Comparison of ENCODE assay signal across 26 mouse cellular contexts in the genomic region with DNA sequence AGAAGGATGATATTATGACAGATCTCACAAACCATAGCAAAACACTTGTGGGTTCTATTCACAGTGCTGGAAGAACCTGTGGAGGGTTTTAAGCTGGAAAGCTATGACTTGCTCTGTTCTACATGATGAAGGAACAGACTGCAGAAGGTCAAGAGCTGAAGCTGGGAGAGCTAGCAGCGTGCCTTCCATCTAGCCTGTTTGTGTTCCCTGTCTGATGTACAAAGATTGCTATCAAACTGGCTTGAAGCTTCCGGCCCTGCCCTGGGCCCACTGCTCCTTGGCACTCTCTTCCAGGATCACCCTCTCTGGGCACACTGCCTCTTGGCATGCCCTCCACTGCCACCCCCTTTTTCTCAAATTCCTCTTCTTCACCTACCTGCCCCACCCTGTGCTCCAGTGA. TPM values are rescaled to one million over a fixed set of nuclear protein-coding genes. Genes with fewer than 3 reads are reported as not detected.
DNase-seq lines count a peak whose midpoint lies in the region; ATAC-seq and TF ChIP-seq lines count a peak whose summit lies in the region.
"Had no signal": no experiment of that assay in that cellular context is flagged by ENCODE, and none has a peak within 500 bp of the region (broad histone marks: within the 10 kb centered on the region; RNA-seq: fewer than 3 reads in every experiment).

No protein-coding gene starts in this region.

- H3K9me3 ChIP-seq in liver, postnatal 0 days (ENCODE audit: low read length): no peaks in the 10 kb centered on the region
- H3K9me3 ChIP-seq: embryonic facial prominence, embryonic 15.5 days; forebrain, embryonic 10.5 days; forebrain, embryonic 12.5 days had no signal

- H3K27me3 ChIP-seq in kidney, adult 2 months (replicated peaks; ENCODE audit: control insufficient read depth, insufficient read depth, low read length): no peaks in the 10 kb centered on the region
- H3K27me3 ChIP-seq in liver, postnatal 0 days (ENCODE audit: insufficient read depth, low read length): no peaks in the 10 kb centered on the region

- no peak for TF ChIP-seq POLR2A in kidney, adult 2 months (IDR thresholded peaks at IDR 0.05; ENCODE audit: low read depth, low read length)

- no peak for TF ChIP-seq EP300 in liver, postnatal 0 days (IDR thresholded peaks at IDR 0.05; ENCODE audit: low read depth)

- no peak overlapping the region for H3K4me2 ChIP-seq in liver, postnatal 0 days (ENCODE audit: low read depth, low read length)
- H3K4me2 ChIP-seq: embryonic facial prominence, embryonic 13.5 days; embryonic facial prominence, embryonic 15.5 days; forebrain, embryonic 12.5 days had no signal

- no peak for DNase-seq in kidney, adult 2 months
- no peak for DNase-seq in kidney, postnatal 36 days
- DNase-seq in liver, postnatal 0 days: no peak
- no peak for DNase-seq in liver
- DNase-seq in lung, postnatal 36 days: peak; percentile 36
- no peak for DNase-seq in lung, postnatal 10 days
- peak; percentile 33 for DNase-seq in urinary bladder, postnatal 14 days (ENCODE audit: low spot score)
- no peak for DNase-seq in urinary bladder, adult 2 months (ENCODE audit: low spot score)
- DNase-seq: adrenal gland, adult 2 months; adrenal gland, postnatal 10 days; adrenal gland, postnatal 25 days; cerebellum, adult 11 months; cerebellum, adult 18-20 months; cerebellum, adult 8-10 months; cerebellum, adult 9-11 months; cerebellum, postnatal 14 days; cerebellum, postnatal 36 days; embryo, embryonic 11 days had no signal

- H3K9ac ChIP-seq in liver, postnatal 0 days (replicated peaks): no peak overlapping the region
- H3K9ac ChIP-seq: embryonic facial prominence, embryonic 13.5 days; embryonic facial prominence, embryonic 15.5 days; forebrain, embryonic 12.5 days had no signal

- peak overlapping the region; percentile 73; the same call in 1 of the 2 replicates for H3K27ac ChIP-seq in kidney, adult 2 months (ENCODE audit: insufficient read depth, low read depth, low read length)
- peak overlapping the region; percentile 49 for H3K27ac ChIP-seq in liver, postnatal 0 days (ENCODE audit: low read depth)
- H3K27ac ChIP-seq: embryonic facial prominence, embryonic 13.5 days; embryonic facial prominence, embryonic 15.5 days; forebrain, embryonic 10.5 days; forebrain, embryonic 12.5 days had no signal

- H3K4me3 ChIP-seq in kidney, adult 2 months (ENCODE audit: insufficient read depth, low read depth, low read length): no peak overlapping the region
- H3K4me3 ChIP-seq in liver, postnatal 0 days (ENCODE audit: low read depth, low read length): no peak overlapping the region
- H3K4me3 ChIP-seq: embryonic facial prominence, embryonic 13.5 days; embryonic facial prominence, embryonic 15.5 days; erythroblast, embryonic 14.5 days; forebrain, embryonic 10.5 days; forebrain, embryonic 12.5 days had no signal

- WGBS in kidney, adult 2 months: 55% methylated on average over 2 of the region's 2 CpGs
- WGBS in liver, postnatal 0 days (ENCODE audit: insufficient replicate concordance): 56% methylated on average over 2 of the region's 2 CpGs

- peaks cover 12% of the 10 kb centered on the region for H3K4me1 ChIP-seq in kidney, adult 2 months (ENCODE audit: control insufficient read depth, insufficient read depth, low read length)
- H3K4me1 ChIP-seq in liver, postnatal 0 days (ENCODE audit: insufficient read depth): peaks cover 9% of the 10 kb centered on the region; the same call in 1 of the 2 replicates

- no peaks in the 10 kb centered on the region; the same call in 1 of the 2 replicates for H3K36me3 ChIP-seq in kidney, adult 2 months (ENCODE audit: control insufficient read depth, insufficient read depth, low read length)
- H3K36me3 ChIP-seq in liver, postnatal 0 days (replicated peaks; ENCODE audit: insufficient read depth, low read length): no peaks in the 10 kb centered on the region
- H3K36me3 ChIP-seq: embryonic facial prominence, embryonic 13.5 days; embryonic facial prominence, embryonic 15.5 days; forebrain, embryonic 10.5 days; forebrain, embryonic 12.5 days had no signal

- no peak for ATAC-seq in liver, postnatal 0 days
- ATAC-seq: forebrain, embryonic 14.5 days had no signal

- TF ChIP-seq CTCF in kidney, adult 2 months (conservative IDR thresholded peaks at IDR 0.05; ENCODE audit: insufficient read depth, insufficient read length, low read depth, low read length): no peak
- no peak for TF ChIP-seq CTCF in liver, postnatal 0 days (IDR thresholded peaks at IDR 0.05; ENCODE audit: low read depth)

RNA-seq across cellular contexts. Expression of gene Fbp1, which starts 1.2 kb away (rescaled TPM):
- polyA plus RNA-seq in kidney, adult 2 months (2012; rRNA removed): 1,525 and 1,684 TPM in 2 replicates
- polyA plus RNA-seq in liver, postnatal 0 days (2015; fragmentation: Nextera tagmentation; extraction: Ambion mirVana): 2,442 and 2,581 TPM in 2 replicates
- 12.4 and 13.1 TPM in 2 replicates for polyA plus RNA-seq in urinary bladder, adult 2 months (2012; rRNA removed)
- polyA plus RNA-seq: C2C12; embryonic facial prominence, embryonic 11.5 days; erythroblast, embryonic 14.5 days; forebrain, embryonic 10.5 days; forebrain, embryonic 12.5 days; forebrain, embryonic 14.5 days had no signal

RNA-seq across cellular contexts. Expression of gene Fbp2, which starts 31.1 kb away (rescaled TPM):
- polyA plus RNA-seq in kidney, adult 2 months (2012; rRNA removed): 28.8 and 35.3 TPM in 2 replicates
- 0.89 and 1.3 TPM in 2 replicates for polyA plus RNA-seq in liver, postnatal 0 days (2015; fragmentation: Nextera tagmentation; extraction: Ambion mirVana)
- polyA plus RNA-seq in urinary bladder, adult 2 months (2012; rRNA removed): 29.3 and 33.6 TPM in 2 replicates
- polyA plus RNA-seq: C2C12; erythroblast, embryonic 14.5 days; forebrain, embryonic 12.5 days had no signal

Comparison
In these comparisons a context has a peak if more than half of its experiments do, and no peak if none do; other contexts are left out.
1. DNase-seq: peak in lung, postnatal 36 days (single experiment) and urinary bladder, postnatal 14 days (single experiment); none in kidney, adult 2 months (single experiment), kidney, postnatal 36 days (0 of 2), liver, postnatal 0 days (single experiment), liver (single experiment), lung, postnatal 10 days (single experiment) and urinary bladder, adult 2 months (single experiment).
2. RNA of gene Fbp1, which starts 1.2 kb away (polyA plus RNA-seq): 2,442 to 2,581 TPM in liver, postnatal 0 days and 1,525 to 1,684 TPM in kidney, adult 2 months; 12.4 to 13.1 TPM in urinary bladder, adult 2 months; every median in the first group is over 100 times any median in the second.
3. RNA of gene Fbp2, which starts 31.1 kb away (polyA plus RNA-seq): 28.8 to 35.3 TPM in kidney, adult 2 months and 29.3 to 33.6 TPM in urinary bladder, adult 2 months; 0.89 to 1.3 TPM in liver, postnatal 0 days; every median in the first group is over 10 times any median in the second.